Mouse (Mus musculus) liver, adult 2 months (tissue): ENCODE results near the gene Plcb4. TPM values are rescaled to one million over a fixed set of nuclear protein-coding genes. Genes with fewer than 3 reads are reported as not detected.
A peak's percentile ranks its signal among the peaks of the same experiment; 100 is the strongest.

Experiments used
- DNase-seq: peaks from one replicate; pipeline ENCODE4 v3.0.0-alpha.2; 2011; ENCODE audit warnings: low read depth, low spot score; ENCODE audit errors: extremely low read depth
- H3K27ac ChIP-seq: fragments of 200-500 bp; replicated peaks from 2 replicates; pipeline ENCODE4 v1.5.1; 2012; ENCODE audit warnings: low read depth, mild to moderate bottlenecking, control low read depth, inconsistent platforms, low read length; ENCODE audit not compliant: insufficient read depth
- H3K27me3 ChIP-seq: fragments of 200-500 bp; 2 replicates; pipeline ENCODE4 v1.6.1; 2012; ENCODE audit warnings: mild to moderate bottlenecking, moderate library complexity, low read length, inconsistent platforms; ENCODE audit not compliant: control insufficient read depth, insufficient read depth
- H3K36me3 ChIP-seq: fragments of 200-500 bp; 2 replicates; pipeline ENCODE4 v1.6.1; 2012; ENCODE audit warnings: low read length, inconsistent platforms; ENCODE audit not compliant: control insufficient read depth, insufficient read depth
- H3K4me1 ChIP-seq: fragments of 200-500 bp; 2 replicates; pipeline ENCODE4 v1.6.1; 2011; ENCODE audit warnings: low read length; ENCODE audit not compliant: control insufficient read depth, insufficient read depth
- H3K4me3 ChIP-seq: fragments of 200-500 bp; 2 replicates; pipeline ENCODE4 v1.5.1; 2011; ENCODE audit warnings: low read depth, mild to moderate bottlenecking, control low read depth, low read length, moderate library complexity; ENCODE audit not compliant: insufficient read depth
- H3K79me2 ChIP-seq: fragments of 200-500 bp; 2 replicates; pipeline ENCODE4 v1.6.1; 2012; ENCODE audit warnings: inconsistent platforms, mild to moderate bottlenecking, low read length, moderate library complexity; ENCODE audit not compliant: control insufficient read depth, insufficient read depth
- H3K9ac ChIP-seq: fragments of 200-500 bp; 2 replicates; pipeline ENCODE4 v1.6.1; 2012; ENCODE audit warnings: low read depth, mild to moderate bottlenecking, control low read depth, inconsistent platforms, low read length
- CTCF ChIP-seq: fragments of 200-500 bp; IDR thresholded peaks from 2 replicates; pipeline ENCODE4 v1.5.1; 2011; ENCODE audit warnings: low read depth, low read length, control low read depth
- POLR2A ChIP-seq: fragments of 200-500 bp; IDR thresholded peaks from 2 replicates; pipeline ENCODE4 v1.6.1; 2011; ENCODE audit warnings: low read length, control low read depth; ENCODE audit not compliant: insufficient read depth; ENCODE audit errors: extremely low read depth
- WGBS: fragments of 180-500 bp; shearing (Covaris S2); methylation state at CpG from one replicate; pipeline ENCODE4 v1.1.7; 2018; 5-methylcytosine and 5-hydroxymethylcytosine counted together
- polyA plus RNA-seq: library from polyadenylated mRNA; depleted of rRNA; stranded (reverse); fragments of >200 nt; gene quantifications from 2 replicates; pipeline ENCODE4 v1.2.3, GENCODE M21; 2012
- total RNA-seq: library from RNA; depleted of rRNA; stranded (reverse); fragments of >200 nt; gene quantifications from 2 replicates; pipeline ENCODE4 v1.2.3, GENCODE M21; 2014

Gene Plcb4
- total and polyA plus RNA-seq, 2 experiments = 0.88 to 4.3 TPM

GRCm38 (mm10) chr2:135993314-135993713 is 334.5 kb downstream of the Plcb4 start:
- no peaks in the 10 kb centered on the region for H3K36me3 ChIP-seq
- H3K9ac ChIP-seq = no peak overlapping the region
- no peak overlapping the region for H3K27ac ChIP-seq
- H3K4me3 ChIP-seq = no peak overlapping the region
- no peaks in the 10 kb centered on the region for H3K4me1 ChIP-seq
- no peaks in the 10 kb centered on the region for H3K79me2 ChIP-seq
- 79% methylated on average over 11 of the region's 11 CpGs for WGBS
- no peaks in the 10 kb centered on the region for H3K27me3 ChIP-seq
- DNase-seq = no peak
- TF ChIP-seq POLR2A = no peak
- 0 out of 2 replicates have a peak, but pooled peaks have one; percentile 18 for TF ChIP-seq CTCF

GRCm38 (mm10) chr2:135995196-135995595 is 336.4 kb downstream of the Plcb4 start:
- WGBS = 88% methylated on average over 4 of the region's 4 CpGs

GRCm38 (mm10) chr2:135996936-135997335 is 338.1 kb downstream of the Plcb4 start:
- WGBS = 91% methylated on average over 6 of the region's 6 CpGs
- Histone ChIP-seq H3K9ac (no peak overlapping the region), H3K36me3 (no peaks in the 10 kb centered on the region), H3K4me1 (no peaks in the 10 kb centered on the region), H3K79me2 (no peaks in the 10 kb centered on the region), H3K27me3 (no peaks in the 10 kb centered on the region), H3K27ac (no peak overlapping the region), H3K4me3 (no peak overlapping the region)
- TF ChIP-seq CTCF = no peak
- no peak for TF ChIP-seq POLR2A
- no peak for DNase-seq

More at GRCm38 (mm10) chr2:135995196-135995595, 336.4 kb downstream of the Plcb4 start:
- no peak overlapping the region for H3K4me3 ChIP-seq
- no peak for DNase-seq
- no peaks in the 10 kb centered on the region for H3K27me3 ChIP-seq
- no peaks in the 10 kb centered on the region for H3K4me1 ChIP-seq
- no peak overlapping the region for H3K9ac ChIP-seq
- no peak overlapping the region for H3K27ac ChIP-seq
- no peaks in the 10 kb centered on the region for H3K79me2 ChIP-seq
- H3K36me3 ChIP-seq = no peaks in the 10 kb centered on the region
- TF ChIP-seq POLR2A = no peak
- TF ChIP-seq CTCF = no peak

- WGBS = 91% methylated on average over 18 of the region's 18 CpGs
- Histone ChIP-seq H3K27ac (no peak overlapping the region), H3K36me3 (no peaks in the 10 kb centered on the region), H3K4me1 (no peaks in the 10 kb centered on the region), H3K79me2 (no peaks in the 10 kb centered on the region), H3K9ac (no peak overlapping the region), H3K27me3 (no peaks in the 10 kb centered on the region), H3K4me3 (no peak overlapping the region)
- DNase-seq = no peak
- TF ChIP-seq POLR2A = no peak
- no peak for TF ChIP-seq CTCF
These were observed 338.7 kb downstream of the Plcb4 start for GRCm38 (mm10) chr2:135997361-135998150.

- no peak for DNase-seq
- no peaks in the 10 kb centered on the region for H3K4me1 ChIP-seq
- no peak overlapping the region for H3K4me3 ChIP-seq
- H3K79me2 ChIP-seq = no peaks in the 10 kb centered on the region
- WGBS = 93% methylated on average over 7 of the region's 7 CpGs
- H3K27ac ChIP-seq = no peak overlapping the region
- TF ChIP-seq POLR2A (no peak), CTCF (no peak)
- H3K9ac ChIP-seq = no peak overlapping the region
- no peaks in the 10 kb centered on the region for H3K27me3 ChIP-seq
- no peaks in the 10 kb centered on the region for H3K36me3 ChIP-seq
These were observed 340.1 kb downstream of the Plcb4 start for GRCm38 (mm10) chr2:135998886-135999285.

- Histone ChIP-seq H3K4me1 (no peaks in the 10 kb centered on the region), H3K36me3 (no peaks in the 10 kb centered on the region), H3K9ac (no peak overlapping the region), H3K79me2 (no peaks in the 10 kb centered on the region), H3K4me3 (no peak overlapping the region), H3K27me3 (no peaks in the 10 kb centered on the region), H3K27ac (no peak overlapping the region)
- DNase-seq = no peak
- TF ChIP-seq POLR2A (no peak), CTCF (no peak)
- WGBS = 78% methylated on average over 1 of the region's 1 CpGs
These were observed 340.6 kb downstream of the Plcb4 start for GRCm38 (mm10) chr2:135999361-135999760.
